Mouse (Mus musculus): Measurements from ENCODE around the gene Gm20708. TPM values are rescaled to one million over a fixed set of nuclear protein-coding genes. Genes with fewer than 3 reads are reported as not detected.
"Not testable (repeated sequence)": the region's sequence is repeated elsewhere in the genome, so short reads cannot be mapped to it uniquely, and the experiment has no call there.

Gene Gm20708
- total RNA-seq, 2 experiments from 2014 or later = 31.9 to 62.3 TPM

DNA sequence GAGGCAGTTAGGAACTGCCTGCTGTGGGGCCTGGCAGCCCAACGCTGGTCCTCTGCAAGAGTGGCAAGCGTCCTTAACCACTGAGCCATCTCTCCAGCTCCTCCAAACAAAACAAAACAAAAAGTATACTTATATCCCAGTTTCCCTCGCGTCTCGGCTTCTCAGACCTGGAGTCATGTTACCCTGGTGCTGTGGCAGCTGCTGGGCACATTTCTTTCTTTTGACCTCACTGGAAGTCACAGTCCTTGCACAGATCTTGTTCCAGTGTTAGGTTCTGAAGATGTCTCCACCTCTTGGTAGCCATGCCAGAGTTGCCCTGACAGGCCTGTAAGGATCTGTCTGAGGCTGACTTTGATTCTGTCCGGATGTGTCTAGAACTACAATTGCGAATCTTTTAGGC lies 7.8 kb upstream of the Gm20708 start:
- ATAC-seq (replicated peaks; ENCODE audit: low FRiP score, poor library complexity, severe bottlenecking) = no peak

DNA sequence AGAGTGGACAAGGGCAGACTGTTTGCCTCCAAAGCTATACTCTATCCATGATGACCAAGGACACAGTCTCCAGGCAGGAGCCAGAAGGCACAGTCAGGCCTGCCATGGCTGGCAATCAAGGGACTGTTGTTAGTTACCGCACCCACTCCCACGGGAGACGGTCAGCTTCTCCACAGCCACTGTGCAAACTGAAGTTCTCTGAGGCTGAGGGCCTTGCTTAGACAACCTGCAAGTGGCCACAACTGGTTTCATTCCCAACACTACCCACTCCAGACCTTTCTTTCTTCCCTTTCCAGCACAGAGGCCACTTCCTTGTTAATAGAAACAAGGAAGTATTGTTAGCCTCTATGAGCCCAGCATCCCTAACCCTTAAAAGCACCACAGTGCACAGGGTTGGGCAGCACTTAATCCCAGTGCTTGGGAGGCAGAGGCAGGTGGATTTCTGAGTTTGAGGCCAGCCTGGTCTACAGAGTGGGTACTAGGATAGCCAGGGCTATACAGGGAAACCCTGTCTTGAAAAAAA lies 6.2 kb upstream of the Gm20708 start:
- no peak for ATAC-seq (replicated peaks; ENCODE audit: low FRiP score, poor library complexity, severe bottlenecking)

GRCm38 (mm10) chr11:117806781-117807180 lies 2.7 kb upstream of the Gm20708 start:
- no peak for ATAC-seq (replicated peaks; ENCODE audit: low FRiP score, poor library complexity, severe bottlenecking)

DNA sequence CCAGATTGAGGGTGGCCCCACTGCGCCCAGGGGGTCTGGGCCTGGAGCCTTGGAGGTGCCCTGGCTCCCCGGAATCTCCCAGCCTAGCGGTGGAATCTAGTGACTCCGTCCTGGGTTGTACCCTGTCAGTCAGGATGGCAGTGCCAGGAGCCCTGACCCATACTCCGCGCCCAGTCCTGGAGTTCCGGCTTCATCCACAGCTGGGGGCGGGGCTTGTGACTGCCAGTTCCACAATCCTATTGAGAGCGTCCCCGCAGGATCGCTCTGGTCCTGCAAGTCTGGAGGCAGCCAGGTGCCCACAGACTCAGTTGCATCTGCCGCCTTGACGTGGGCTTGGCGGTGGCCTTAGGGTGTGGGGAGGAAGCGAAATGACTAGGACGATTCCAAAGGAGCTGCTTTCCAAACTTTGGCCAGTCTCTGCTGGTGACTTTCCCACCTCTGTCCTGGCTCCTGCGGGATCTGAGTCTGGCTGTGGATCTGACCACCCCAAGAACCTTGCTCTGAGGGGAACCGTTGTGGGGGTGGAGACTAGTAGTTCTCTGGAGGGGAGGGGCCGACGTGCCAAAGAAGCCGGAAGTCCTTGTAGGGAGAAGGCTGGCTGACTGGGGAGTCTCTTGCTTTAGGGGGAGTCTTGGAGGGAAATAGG lies 1.1 kb downstream of the Gm20708 start:
- peak; percentile 78 for ATAC-seq (replicated peaks; ENCODE audit: low FRiP score, poor library complexity, severe bottlenecking)

DNA sequence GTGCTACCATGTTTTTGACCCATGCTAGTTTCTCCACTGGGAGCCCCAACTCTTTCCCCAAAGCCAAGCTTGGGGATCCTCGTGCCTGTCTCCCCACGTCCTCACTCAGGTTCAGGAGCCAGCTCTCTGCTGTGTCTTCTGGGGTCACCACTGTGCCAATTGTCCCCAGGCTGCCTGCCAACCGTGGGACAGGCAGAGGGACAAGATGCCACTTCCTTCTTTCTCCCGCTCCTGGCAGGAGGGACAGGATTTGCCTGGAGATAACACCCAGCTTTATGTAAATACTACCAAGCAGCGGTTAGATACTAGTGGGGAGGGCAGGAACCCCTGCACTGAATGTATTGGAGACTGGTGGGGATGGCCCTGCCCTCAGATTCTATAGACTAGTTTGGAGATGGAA lies 4.4 kb downstream of the Gm20708 start:
- ATAC-seq (replicated peaks; ENCODE audit: low FRiP score, poor library complexity, severe bottlenecking) = no peak

DNA sequence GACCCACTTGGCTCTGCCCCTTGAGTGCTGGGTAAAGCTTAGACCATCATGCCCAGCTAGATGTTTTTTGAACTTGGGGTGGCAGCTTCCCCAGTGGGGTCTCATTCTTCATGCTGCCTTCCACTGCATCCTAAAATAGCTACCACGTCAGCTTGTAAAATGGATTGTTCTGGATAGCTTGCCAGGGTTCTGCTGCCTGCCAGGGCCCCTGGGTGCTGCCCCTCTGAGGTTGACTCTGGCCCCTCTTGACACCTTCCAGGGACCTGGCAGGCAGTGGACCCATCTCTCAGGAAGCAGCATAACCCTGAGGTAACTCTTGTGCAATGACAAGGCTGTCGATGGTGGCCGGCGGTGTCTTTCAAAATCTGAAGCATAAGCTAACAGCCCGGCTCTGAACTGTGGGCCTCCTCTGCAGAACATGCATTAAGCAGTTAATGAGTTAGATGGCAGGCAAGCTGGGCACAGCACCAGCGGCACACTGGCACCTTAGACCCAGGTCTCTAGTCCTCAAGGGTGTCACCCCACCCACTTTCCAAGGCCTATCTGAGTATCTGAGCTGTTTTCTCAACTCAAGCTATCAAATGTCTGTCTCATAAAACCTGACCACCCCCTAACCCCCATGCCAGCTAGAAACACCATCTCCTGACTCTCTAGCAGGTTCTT lies 5.4 kb downstream of the Gm20708 start:
- ATAC-seq (replicated peaks; ENCODE audit: low FRiP score, poor library complexity, severe bottlenecking) = no peak

GRCm38 (mm10) chr11:117815850-117816249 lies 6.4 kb downstream of the Gm20708 start:
- ATAC-seq (replicated peaks; ENCODE audit: low FRiP score, poor library complexity, severe bottlenecking) = not testable (repeated sequence)

- ATAC-seq (replicated peaks; ENCODE audit: low FRiP score, poor library complexity, severe bottlenecking) = no peak
Observed at GRCm38 (mm10) chr11:117816389-117816996, 7.0 kb downstream of the Gm20708 start.

- no peak for ATAC-seq (replicated peaks; ENCODE audit: low FRiP score, poor library complexity, severe bottlenecking)
Observed at GRCm38 (mm10) chr11:117819095-117819494, 9.6 kb downstream of the Gm20708 start.

GRCm38 (mm10) chr11:117820173-117820572 lies 10.7 kb downstream of the Gm20708 start:
- no peak for ATAC-seq (replicated peaks; ENCODE audit: low FRiP score, poor library complexity, severe bottlenecking)

GRCm38 (mm10) chr11:117821868-117822267 lies 12.4 kb downstream of the Gm20708 start:
- ATAC-seq (replicated peaks; ENCODE audit: low FRiP score, poor library complexity, severe bottlenecking) = no peak

DNA sequence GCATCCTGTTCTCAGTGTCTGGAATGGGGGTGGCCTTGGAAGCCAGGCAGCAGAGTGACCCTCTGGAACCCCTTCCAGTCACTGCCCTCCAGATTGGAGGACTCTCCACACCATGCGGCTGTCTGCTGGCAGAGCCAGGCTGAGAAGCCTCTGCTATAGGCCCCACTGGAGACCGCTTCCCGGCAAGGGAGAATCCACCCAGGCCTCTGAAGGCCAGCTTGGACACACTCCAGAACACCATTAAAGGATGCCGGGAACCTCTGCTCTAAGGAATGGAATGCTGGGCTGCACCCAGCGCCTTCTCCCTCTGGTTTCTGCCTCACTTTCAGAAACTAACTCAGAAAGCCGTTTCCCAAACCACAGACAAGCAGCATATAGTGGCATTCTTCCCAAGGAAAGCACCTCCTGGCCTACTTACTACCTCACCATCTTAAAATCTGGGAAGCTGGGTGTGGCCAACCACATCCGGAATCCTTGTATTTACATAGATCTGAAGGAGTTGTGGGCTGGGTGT lies 13.3 kb downstream of the Gm20708 start:
- ATAC-seq (replicated peaks; ENCODE audit: low FRiP score, poor library complexity, severe bottlenecking) = no peak

DNA sequence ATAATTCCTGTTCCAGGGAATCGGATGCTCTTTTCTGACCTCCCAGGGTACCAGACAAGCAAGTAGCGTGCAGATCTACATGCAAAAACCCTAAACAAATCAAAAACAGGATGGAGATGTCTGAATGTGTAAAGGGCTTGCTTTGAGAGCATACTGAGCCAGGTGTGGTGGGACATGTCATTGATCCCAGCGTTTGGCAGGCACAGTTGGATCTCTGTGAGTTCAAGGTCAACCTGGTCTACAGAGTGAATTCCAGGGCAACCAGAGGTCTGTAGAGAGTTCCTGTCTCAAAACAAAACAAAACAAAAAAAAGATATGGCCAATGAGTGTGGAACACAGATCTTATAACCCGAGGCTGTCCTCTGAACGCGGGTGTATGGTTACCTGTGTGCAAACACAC lies 13.9 kb downstream of the Gm20708 start:
- no peak for ATAC-seq (replicated peaks; ENCODE audit: low FRiP score, poor library complexity, severe bottlenecking)

DNA sequence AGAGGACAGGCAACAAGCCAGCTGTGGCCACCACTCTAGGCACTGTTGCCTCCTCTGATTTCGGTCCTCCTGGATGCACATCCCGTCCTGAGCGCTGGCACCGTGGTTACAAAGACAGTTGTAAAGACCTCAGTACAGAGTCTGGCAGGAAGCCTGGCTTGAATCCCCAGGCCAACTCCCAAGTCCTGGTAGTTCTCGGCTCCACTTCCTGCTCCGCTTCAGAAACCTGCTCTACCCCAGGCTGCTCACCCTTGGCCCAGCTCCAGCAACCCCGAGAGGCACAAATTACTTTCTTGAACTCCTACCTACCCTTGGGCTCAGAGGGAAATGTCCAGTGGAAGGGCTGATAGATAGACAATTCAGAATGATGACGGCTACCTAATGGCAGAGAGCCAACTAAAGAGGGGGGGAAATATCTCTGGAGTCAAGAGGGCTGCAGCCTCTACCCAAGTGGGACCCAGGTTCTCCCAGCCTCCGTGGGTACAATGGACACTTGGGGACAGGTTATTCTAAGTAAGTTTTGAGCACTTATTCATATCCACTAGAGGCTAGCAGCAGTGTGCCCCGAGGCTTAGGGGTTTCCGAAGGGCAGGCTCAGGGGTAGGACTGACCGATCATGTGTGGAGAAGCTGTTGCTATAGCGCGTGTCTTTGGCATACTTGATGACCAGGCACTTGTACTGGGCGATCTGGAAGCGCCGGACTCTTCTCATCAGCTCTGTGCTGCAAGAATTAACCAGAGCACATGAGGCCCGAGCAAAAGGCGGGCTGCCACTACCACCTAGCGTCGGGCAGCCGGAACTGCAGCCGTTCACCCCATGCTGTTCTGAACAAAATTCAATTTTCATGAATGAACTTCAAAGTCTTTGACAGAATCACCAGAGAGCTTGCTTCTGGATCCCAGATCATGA lies 14.8 kb downstream of the Gm20708 start:
- peak; percentile 41 for ATAC-seq (replicated peaks; ENCODE audit: low FRiP score, poor library complexity, severe bottlenecking)

DNA sequence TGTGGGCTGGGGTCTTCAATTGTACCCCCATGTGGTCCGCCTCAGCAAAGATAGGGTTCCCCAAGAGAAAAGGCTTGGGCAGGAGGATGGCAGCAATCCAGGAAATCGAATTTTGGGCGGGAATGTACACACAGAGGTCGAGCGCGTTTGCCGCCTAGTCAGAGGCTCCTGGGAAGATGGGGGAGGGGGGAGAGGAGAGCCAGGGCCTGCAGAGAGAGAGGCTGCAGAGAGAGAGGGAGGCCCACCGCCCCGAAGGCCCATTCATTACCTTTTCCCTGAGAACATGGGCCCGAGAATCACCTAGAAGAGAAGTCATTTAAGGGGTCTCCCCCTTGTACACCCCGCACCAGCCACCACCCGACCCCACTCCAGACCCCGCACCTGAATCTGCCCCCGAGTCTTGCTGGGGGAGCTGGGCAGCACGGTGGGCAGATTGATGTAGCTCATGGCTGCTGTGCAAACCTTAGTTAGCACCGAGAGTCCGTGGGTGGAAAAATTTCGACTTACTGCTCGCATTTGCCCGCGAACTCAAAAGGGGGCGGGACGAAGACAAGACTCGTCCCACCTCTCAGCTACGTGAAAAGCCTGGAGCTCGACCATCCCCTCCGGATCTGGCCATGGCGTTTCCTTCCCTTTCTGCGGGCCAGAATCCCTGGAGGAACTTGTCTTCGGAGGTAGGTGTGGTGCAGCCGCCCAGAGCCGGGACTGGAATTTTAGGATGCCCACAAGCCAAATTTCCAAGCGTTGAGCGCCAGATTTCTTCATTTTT lies 16.0 kb downstream of the Gm20708 start, which contains the start of the genes Afmid and Tk1:
Afmid (plus strand) TSS at position 592 of the 769 bp plus-strand sequence.
Tk1 (minus strand) TSS at position 760 of the 769 bp plus-strand sequence.
- peak; percentile 41 for ATAC-seq (replicated peaks; ENCODE audit: low FRiP score, poor library complexity, severe bottlenecking)

DNA sequence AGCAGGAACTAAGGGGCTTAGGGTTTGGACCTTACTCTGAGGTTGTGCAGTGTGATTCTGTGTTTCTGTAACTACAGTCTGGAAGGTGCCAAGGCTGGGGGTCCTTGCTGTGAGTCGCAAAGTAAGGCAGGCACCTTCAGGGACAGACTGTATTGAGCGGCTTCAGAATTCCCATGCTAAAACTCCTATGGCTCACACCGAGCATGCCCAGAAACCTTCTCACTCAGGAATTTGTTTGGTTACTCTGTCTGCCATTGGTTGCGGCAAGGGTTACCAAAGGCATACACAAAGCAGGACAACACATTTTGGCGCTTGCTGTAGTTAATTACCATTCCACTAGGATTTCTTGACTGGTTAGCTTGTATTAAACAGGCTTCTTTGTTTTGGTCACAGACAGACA lies 16.7 kb downstream of the Gm20708 start:
- no peak for ATAC-seq (replicated peaks; ENCODE audit: low FRiP score, poor library complexity, severe bottlenecking)

- ATAC-seq (replicated peaks; ENCODE audit: low FRiP score, poor library complexity, severe bottlenecking) = no peak
Observed at GRCm38 (mm10) chr11:117826916-117827315, 17.4 kb downstream of the Gm20708 start.

DNA sequence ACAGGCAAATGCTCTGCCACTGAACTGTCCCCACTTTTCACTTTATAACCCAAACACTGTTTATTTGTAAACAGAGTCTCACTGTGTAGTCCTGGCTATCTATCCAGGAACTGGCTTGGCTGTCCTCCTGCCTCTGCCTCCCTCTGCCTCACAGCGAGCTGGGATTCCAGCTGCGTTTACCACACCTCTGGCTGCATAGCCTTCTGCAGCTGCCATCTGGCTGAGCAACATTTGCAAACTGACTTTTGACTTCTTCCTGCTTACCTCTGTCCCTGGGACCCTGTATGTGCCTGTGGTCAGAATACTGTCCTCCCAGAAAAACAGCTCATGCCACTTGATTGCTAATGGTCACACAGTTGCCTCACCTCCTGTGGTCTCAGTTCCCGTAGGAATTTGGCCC lies 17.9 kb downstream of the Gm20708 start:
- ATAC-seq (replicated peaks; ENCODE audit: low FRiP score, poor library complexity, severe bottlenecking) = no peak

Measured in erythroblast, adult 5-6 weeks (primary cell).